Mouse (Mus musculus): ENCODE measurements around the gene Sidt1. TPM values are rescaled to one million over a fixed set of nuclear protein-coding genes. Genes with fewer than 3 reads are reported as not detected.
A peak's percentile ranks its signal among the peaks of the same experiment; 100 is the strongest.

The Sidt1 gene
- polyA plus RNA-seq (2015; fragmentation: Nextera tagmentation; extraction: Ambion mirVana): 3.8 and 4.7 TPM in 2 replicates

DNA sequence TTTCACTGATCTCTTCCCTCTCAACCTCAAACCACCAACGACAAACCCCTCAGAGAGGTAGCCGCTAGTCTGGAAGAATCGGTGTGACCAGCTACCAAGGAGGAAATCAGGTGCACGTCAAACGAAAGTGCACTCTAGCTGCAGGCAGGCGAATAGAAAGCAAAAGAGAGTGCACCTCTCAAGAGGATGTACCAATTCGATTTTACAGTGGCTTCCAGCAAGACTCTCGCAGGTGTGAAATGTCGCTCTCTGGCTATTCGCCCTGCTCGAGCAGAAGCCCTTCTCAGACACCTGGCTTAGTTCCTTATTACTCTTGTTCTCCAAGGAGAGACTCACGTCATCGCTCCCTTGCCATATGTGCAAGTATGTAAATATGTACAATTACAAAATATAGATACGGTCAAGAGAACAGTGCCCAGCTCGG lies at the start of gene Sidt1:
TSS of gene Sidt1 (minus strand) at position 336 of the 424 bp plus-strand sequence.
- Histone ChIP-seq H3K4me1 (peaks cover 4% of the 10 kb centered on the region; the same call in 1 of the 2 replicates), H3K36me3 (no peaks in the 10 kb centered on the region), H3K9me3 (no peaks in the 10 kb centered on the region), H3K27me3 (replicated peaks) (no peaks in the 10 kb centered on the region; the same call in 1 of the 2 replicates), H3K9ac (peak within 1 kb of the TSS; percentile 59), H3K4me3 (replicated peaks) (peak within 1 kb of the TSS; percentile 56), H3K27ac (peak within 1 kb of the TSS; percentile 55; the same call in 1 of the 2 replicates), H3K4me2 (peak within 1 kb of the TSS; percentile 97)
- ATAC-seq (ENCODE audit: insufficient read depth, low FRiP score, low read depth): peak; percentile 58; the same call in 1 of the 2 replicates
- 5% methylated on average over 15 of the region's 15 CpGs for WGBS

DNA sequence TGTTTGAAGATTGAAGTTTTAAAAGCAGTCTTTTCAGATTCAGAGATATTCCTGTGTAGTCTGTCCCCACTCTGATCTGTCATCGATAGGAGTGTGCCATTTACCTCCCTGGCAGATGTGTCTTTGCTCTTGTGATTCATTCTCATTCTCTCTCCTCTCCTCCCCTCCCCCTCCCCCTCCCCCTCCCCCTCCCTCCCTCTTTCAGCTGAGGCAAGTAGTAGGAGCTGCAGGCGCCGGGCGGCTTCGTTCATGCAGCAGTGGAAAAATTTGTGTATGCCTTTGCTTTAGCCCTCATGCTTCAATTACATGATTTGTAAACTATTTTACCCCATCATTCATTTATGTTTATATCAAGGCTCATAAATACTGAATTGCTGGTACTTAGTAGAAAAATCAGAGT lies 48.6 kb upstream of the Sidt1 start:
- no peak overlapping the region for H3K4me2 ChIP-seq
- H3K36me3 ChIP-seq: peaks cover 12% of the 10 kb centered on the region; the same call in 1 of the 2 replicates
- H3K4me3 ChIP-seq (replicated peaks): no peak overlapping the region
- 6% methylated on average over 5 of the region's 5 CpGs for WGBS
- H3K27me3 ChIP-seq (replicated peaks): no peaks in the 10 kb centered on the region
- H3K9ac ChIP-seq: no peak overlapping the region
- H3K4me1 ChIP-seq: peaks cover 3% of the 10 kb centered on the region; the same call in 1 of the 2 replicates
- no peak for ATAC-seq (ENCODE audit: insufficient read depth, low FRiP score, low read depth)
- H3K9me3 ChIP-seq: no peaks in the 10 kb centered on the region
- H3K27ac ChIP-seq: no peak overlapping the region

DNA sequence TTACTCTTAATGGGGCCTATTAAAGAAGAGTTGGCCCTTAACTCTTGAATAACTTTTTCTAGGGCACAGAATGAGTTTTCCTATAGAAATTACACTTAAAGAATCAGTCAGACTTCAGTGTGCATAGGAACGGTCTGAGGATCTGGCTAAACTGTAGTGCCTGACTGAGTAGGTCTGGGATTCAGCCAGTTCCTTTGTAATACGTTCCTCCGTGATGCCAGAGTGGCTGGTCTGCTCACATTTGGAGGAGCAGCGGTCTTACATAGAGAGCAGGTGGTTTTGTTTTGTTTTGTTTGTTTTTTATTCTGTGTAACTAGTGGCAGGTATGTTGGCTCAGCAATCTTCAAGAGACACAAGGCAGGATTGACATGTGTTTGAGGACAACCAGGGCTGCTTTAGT lies 47.0 kb upstream of the Sidt1 start:
- ATAC-seq (ENCODE audit: insufficient read depth, low FRiP score, low read depth): no peak
- no peak overlapping the region for H3K9ac ChIP-seq
- 69% methylated on average over 4 of the region's 4 CpGs for WGBS

GRCm38 (mm10) chr16:44375459-44375858 lies 42.5 kb upstream of the Sidt1 start:
- Histone ChIP-seq H3K4me1 (no peaks in the 10 kb centered on the region), H3K27me3 (replicated peaks) (no peaks in the 10 kb centered on the region), H3K4me2 (no peak overlapping the region), H3K36me3 (peaks cover 24% of the 10 kb centered on the region), H3K4me3 (replicated peaks) (no peak overlapping the region), H3K27ac (no peak overlapping the region), H3K9me3 (no peaks in the 10 kb centered on the region), H3K9ac (no peak overlapping the region)
- WGBS: 83% methylated on average over 4 of the region's 4 CpGs
- no peak for ATAC-seq (ENCODE audit: insufficient read depth, low FRiP score, low read depth)

More for the DNA sequence above, 47.0 kb upstream of the Sidt1 start:
- Histone ChIP-seq H3K4me1 (peaks cover 3% of the 10 kb centered on the region; the same call in 1 of the 2 replicates), H3K27me3 (replicated peaks) (no peaks in the 10 kb centered on the region), H3K9me3 (no peaks in the 10 kb centered on the region), H3K36me3 (peaks cover 12% of the 10 kb centered on the region; the same call in 1 of the 2 replicates), H3K4me3 (replicated peaks) (no peak overlapping the region), H3K4me2 (no peak overlapping the region), H3K27ac (no peak overlapping the region)

- no peak overlapping the region for H3K9ac ChIP-seq
- H3K9me3 ChIP-seq: no peaks in the 10 kb centered on the region
- no peak overlapping the region for H3K27ac ChIP-seq
- WGBS: 83% methylated on average over 7 of the region's 7 CpGs
- peaks cover 16% of the 10 kb centered on the region; the same call in 1 of the 2 replicates for H3K36me3 ChIP-seq
- H3K4me2 ChIP-seq: no peak overlapping the region
- ATAC-seq (ENCODE audit: insufficient read depth, low FRiP score, low read depth): no peak
- no peaks in the 10 kb centered on the region for H3K27me3 ChIP-seq (replicated peaks)
- H3K4me3 ChIP-seq (replicated peaks): no peak overlapping the region
- H3K4me1 ChIP-seq: no peaks in the 10 kb centered on the region
Observed at GRCm38 (mm10) chr16:44365522-44365921, 32.5 kb upstream of the Sidt1 start.

- no peak overlapping the region for H3K27ac ChIP-seq
- 84% methylated on average over 10 of the region's 10 CpGs for whole genome bisulfite sequencing
Observed at GRCm38 (mm10) chr16:44361921-44362890, 29.2 kb upstream of the Sidt1 start.

DNA sequence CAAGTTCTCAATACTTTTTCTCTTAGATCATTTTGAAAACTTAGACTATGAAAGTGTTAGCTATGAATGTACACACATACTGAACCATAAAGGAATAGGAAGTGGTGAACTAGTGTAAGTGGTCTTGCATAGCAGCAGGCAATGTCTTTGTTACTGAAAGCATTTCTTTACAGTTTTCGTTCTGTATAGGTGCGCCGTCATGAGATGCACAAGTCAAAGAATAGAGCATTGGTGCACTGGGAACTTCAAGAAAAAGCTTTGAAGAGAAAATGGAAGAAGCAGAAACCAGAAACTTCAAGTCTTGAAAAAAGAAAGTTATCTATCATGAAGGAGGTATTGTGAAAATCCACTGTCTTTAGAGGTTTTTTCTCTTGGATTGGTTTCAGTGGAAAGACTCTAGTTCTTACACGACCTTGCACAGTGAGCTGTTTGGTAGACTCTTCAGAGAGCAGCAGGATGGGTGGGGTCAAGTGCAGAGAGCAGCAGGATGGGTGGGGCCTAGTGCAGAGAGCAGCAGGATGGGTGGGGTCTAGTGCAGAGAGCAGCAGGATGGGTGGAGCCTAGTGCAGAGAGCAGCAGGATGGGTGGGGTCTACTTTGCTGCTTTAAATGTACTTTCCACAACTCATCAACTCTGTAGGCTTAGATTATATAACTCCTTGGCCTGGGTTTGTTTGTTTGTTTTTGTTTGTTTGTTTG lies 24.7 kb upstream of the Sidt1 start:
- 69% methylated on average over 4 of the region's 4 CpGs for WGBS
- ATAC-seq (ENCODE audit: insufficient read depth, low FRiP score, low read depth): peak; percentile 89

More at GRCm38 (mm10) chr16:44361921-44362890, 29.2 kb upstream of the Sidt1 start:
- Histone ChIP-seq H3K4me2 (no peak overlapping the region), H3K4me3 (replicated peaks) (no peak overlapping the region), H3K36me3 (peaks cover 14% of the 10 kb centered on the region; the same call in 1 of the 2 replicates), H3K4me1 (no peaks in the 10 kb centered on the region), H3K27me3 (replicated peaks) (no peaks in the 10 kb centered on the region), H3K9me3 (no peaks in the 10 kb centered on the region), H3K9ac (no peak overlapping the region)
- no peak for ATAC-seq (ENCODE audit: insufficient read depth, low FRiP score, low read depth)

DNA sequence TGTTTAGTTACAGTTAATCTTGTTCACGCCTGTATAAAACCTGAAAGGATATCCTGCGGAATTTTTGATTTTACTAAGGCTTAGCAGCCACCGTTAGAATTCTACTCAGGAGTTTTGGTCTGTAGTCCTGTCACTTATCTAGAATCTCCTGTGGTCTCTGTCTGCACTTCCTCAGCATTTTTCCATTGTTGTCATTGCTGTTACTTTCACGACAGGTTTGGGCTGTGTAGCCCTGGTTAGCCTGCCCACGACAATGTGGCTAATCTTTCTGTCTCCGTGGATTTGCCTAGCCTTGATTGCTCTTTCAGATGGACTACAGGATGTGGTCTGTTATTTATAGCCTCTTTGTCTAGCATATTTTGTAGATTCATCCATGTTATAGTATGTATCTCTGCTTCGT lies 23.3 kb upstream of the Sidt1 start:
- H3K9ac ChIP-seq: no peak overlapping the region
- H3K27ac ChIP-seq: no peak overlapping the region
- no peak overlapping the region for H3K4me2 ChIP-seq
- H3K9me3 ChIP-seq: no peaks in the 10 kb centered on the region
- H3K4me1 ChIP-seq: no peaks in the 10 kb centered on the region
- no peaks in the 10 kb centered on the region for H3K27me3 ChIP-seq (replicated peaks)
- 60% methylated on average over 7 of the region's 7 CpGs for WGBS
- no peak for ATAC-seq (ENCODE audit: insufficient read depth, low FRiP score, low read depth)
- peaks cover 5% of the 10 kb centered on the region; the same call in 1 of the 2 replicates for H3K36me3 ChIP-seq
- no peak overlapping the region for H3K4me3 ChIP-seq (replicated peaks)

More for the DNA sequence above, 24.7 kb upstream of the Sidt1 start:
- Histone ChIP-seq H3K4me3 (replicated peaks) (no peak overlapping the region), H3K4me1 (no peaks in the 10 kb centered on the region), H3K36me3 (peaks cover 7% of the 10 kb centered on the region; the same call in 1 of the 2 replicates), H3K27ac (no peak overlapping the region), H3K9me3 (no peaks in the 10 kb centered on the region), H3K4me2 (no peak overlapping the region), H3K27me3 (replicated peaks) (no peaks in the 10 kb centered on the region), H3K9ac (no peak overlapping the region)

DNA sequence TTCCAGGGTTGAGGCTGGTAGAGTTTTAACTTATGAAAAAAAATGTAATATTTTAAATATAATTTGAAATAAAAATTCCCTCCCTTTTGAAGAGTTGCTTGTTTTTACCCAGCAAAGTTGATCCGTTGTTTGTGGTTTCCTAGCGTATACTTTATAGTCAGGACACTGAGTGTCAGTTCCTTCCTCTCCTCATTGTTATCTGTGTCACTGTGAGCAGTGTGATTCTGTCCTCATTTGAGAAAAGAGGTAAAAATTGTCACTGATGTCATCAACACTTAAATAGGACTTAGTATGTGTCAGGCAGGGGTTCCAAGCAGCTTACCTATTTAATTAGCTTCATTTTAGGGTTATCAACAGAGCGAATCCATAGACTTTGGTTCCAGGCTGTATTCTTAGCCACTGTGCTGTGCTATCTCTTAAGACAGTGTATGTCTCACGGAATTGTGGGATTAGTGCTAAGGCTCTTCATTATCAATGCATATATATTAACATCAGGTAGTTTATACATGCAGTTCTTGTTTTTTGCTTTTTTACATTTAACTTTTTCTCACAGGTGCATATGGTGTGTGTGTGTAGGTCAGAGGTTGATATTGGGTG lies 16.9 kb upstream of the Sidt1 start:
- Histone ChIP-seq H3K9ac (no peak overlapping the region), H3K27me3 (replicated peaks) (no peaks in the 10 kb centered on the region), H3K27ac (no peak overlapping the region), H3K9me3 (no peaks in the 10 kb centered on the region), H3K4me3 (replicated peaks) (no peak overlapping the region), H3K4me2 (no peak overlapping the region), H3K36me3 (no peaks in the 10 kb centered on the region), H3K4me1 (no peaks in the 10 kb centered on the region)
- 75% methylated on average over 4 of the region's 4 CpGs for WGBS
- no peak for ATAC-seq (ENCODE audit: insufficient read depth, low FRiP score, low read depth)

- peak; percentile 98 for ATAC-seq (ENCODE audit: insufficient read depth, low FRiP score, low read depth)
- Histone ChIP-seq H3K36me3 (no peaks in the 10 kb centered on the region), H3K9ac (peak within 1 kb of the TSS; percentile 36), H3K4me2 (peak within 1 kb of the TSS; percentile 59), H3K4me1 (no peaks in the 10 kb centered on the region), H3K27ac (peak within 1 kb of the TSS; percentile 94), H3K27me3 (replicated peaks) (no peaks in the 10 kb centered on the region), H3K4me3 (replicated peaks) (peak within 1 kb of the TSS; percentile 73), H3K9me3 (no peaks in the 10 kb centered on the region)
- WGBS: under 1% methylated on average over 61 of the region's 67 CpGs
Observed at GRCm38 (mm10) chr16:44347071-44347901, 14.3 kb upstream of the Sidt1 start, which contains the start of gene Spice1. Gene Spice1, plus strand, starts transcription at chr16:44347121.

GRCm38 (mm10) chr16:44337541-44337940 lies 4.5 kb upstream of the Sidt1 start:
- ATAC-seq (ENCODE audit: insufficient read depth, low FRiP score, low read depth): no peak
- Histone ChIP-seq H3K36me3 (no peaks in the 10 kb centered on the region), H3K27me3 (replicated peaks) (no peaks in the 10 kb centered on the region), H3K9me3 (no peaks in the 10 kb centered on the region), H3K9ac (no peak overlapping the region), H3K4me3 (replicated peaks) (no peak overlapping the region), H3K4me1 (no peaks in the 10 kb centered on the region), H3K27ac (no peak overlapping the region), H3K4me2 (no peak overlapping the region)

All from stomach, embryonic 15.5 days (tissue).